Comparison of ENCODE assay signal across 7 mouse cellular contexts in genomic region chr5:139686530-139687249, GRCm38 (mm10). TPM values are rescaled to one million over a fixed set of nuclear protein-coding genes. Genes with fewer than 3 reads are reported as not detected.
DNase-seq lines count a peak whose midpoint lies in the region; ATAC-seq lines count a peak whose summit lies in the region.

No protein-coding gene starts in this region.

- ATAC-seq in hematopoietic stem cell, adult 5-6 weeks (replicated peaks in 1 of 2; ENCODE audit: insufficient read depth in 1 of 2, low FRiP score in 2 of 2, low TSS enrichment in 1 of 2, low read depth in 1 of 2, poor library complexity in 2 of 2, severe bottlenecking in 2 of 2): peak; percentile 72 to 78

- DNase-seq in right cerebral cortex, adult 18-20 months: peak; percentile 17
- DNase-seq in right cerebral cortex, postnatal 4 days: no peak
- DNase-seq in embryo, embryonic 10.5 days (ENCODE audit: low spot score): peak; percentile 84
- DNase-seq in lung, postnatal 36 days: peak; percentile 9
- DNase-seq in urinary bladder, postnatal 25 days (ENCODE audit: low spot score): peak; percentile 20
- DNase-seq in ovary, postnatal 10 days (ENCODE audit: low spot score): no peak

RNA-seq across cellular contexts. Expression of gene Micall2, which starts 49.4 kb away (rescaled TPM):
- 6.3 and 7.2 TPM in 2 replicates for total RNA-seq in hematopoietic stem cell, adult 5-6 weeks (2017)

Comparison
In these comparisons a context has a peak if more than half of its experiments do, and no peak if none do; other contexts are left out.
1. DNase-seq: peak in right cerebral cortex, adult 18-20 months (single experiment), embryo, embryonic 10.5 days (single experiment), lung, postnatal 36 days (single experiment) and urinary bladder, postnatal 25 days (single experiment); none in right cerebral cortex, postnatal 4 days (single experiment) and ovary, postnatal 10 days (single experiment).